In genomic region chr12:100529651-100530050, GRCm38 (mm10) we compare ENCODE assay signal across 9 mouse cellular contexts. TPM values are rescaled to one million over a fixed set of nuclear protein-coding genes. Genes with fewer than 3 reads are reported as not detected.
DNase-seq lines count a peak whose midpoint lies in the region; ATAC-seq and TF ChIP-seq lines count a peak whose summit lies in the region.
"Had no signal": no experiment of that assay in that cellular context is flagged by ENCODE, and none has a peak within 500 bp of the region (broad histone marks: within the 10 kb centered on the region; RNA-seq: fewer than 3 reads in every experiment).

No protein-coding gene starts in this region.

- H3K9ac ChIP-seq in heart, embryonic 14.5 days (ENCODE audit: low read length) = no peak overlapping the region
- no peak overlapping the region for H3K9ac ChIP-seq in midbrain, embryonic 13.5 days (replicated peaks)
- H3K9ac ChIP-seq: intestine, embryonic 15.5 days; lung, embryonic 15.5 days had no signal

- no peaks in the 10 kb centered on the region for H3K79me2 ChIP-seq in macrophage (ENCODE audit: inconsistent target)

- no peak for ATAC-seq in heart, embryonic 14.5 days (ENCODE audit: insufficient number of reproducible peaks, insufficient read depth, low FRiP score, low read depth)
- no peak for ATAC-seq in midbrain, embryonic 13.5 days

- no peak overlapping the region for H3K4me2 ChIP-seq in heart, embryonic 14.5 days (ENCODE audit: low read length)
- H3K4me2 ChIP-seq in midbrain, embryonic 13.5 days (replicated peaks) = no peak overlapping the region
- H3K4me2 ChIP-seq: lung, embryonic 15.5 days had no signal

- intact Hi-C loops in heart, postnatal 10 days (cut with DNase I) = no loop called here

- H3K27ac ChIP-seq in heart, embryonic 14.5 days (replicated peaks in 1 of 2; ENCODE audit: control insufficient read depth in 1 of 2, insufficient read depth in 1 of 2, low read depth in 2 of 2, low read length in 2 of 2) = peak overlapping the region; percentile 8 to 79; a peak in 3 of 4 replicates
- peak overlapping the region; percentile 79 for H3K27ac ChIP-seq in midbrain, embryonic 10.5 days (replicated peaks)
- H3K27ac ChIP-seq in midbrain, embryonic 13.5 days = no peak overlapping the region
- H3K27ac ChIP-seq in bone marrow macrophage, adult 2 months (ENCODE audit: insufficient read depth, low read depth, low read length) = peak overlapping the region; percentile 33
- H3K27ac ChIP-seq in macrophage = peak overlapping the region; percentile 84
- H3K27ac ChIP-seq: lung, embryonic 15.5 days had no signal

- TF ChIP-seq POLR2A in bone marrow macrophage, adult 2 months (IDR thresholded peaks at IDR 0.05; ENCODE audit: borderline replicate concordance, low read depth, low read length) = no peak

- H3K4me3 ChIP-seq in heart, embryonic 14.5 days (ENCODE audit: control insufficient read depth in 1 of 2, insufficient read depth in 1 of 2, low read depth in 1 of 2, low read length in 2 of 2) = no peak overlapping the region
- no peak overlapping the region for H3K4me3 ChIP-seq in midbrain, embryonic 10.5 days
- no peak overlapping the region for H3K4me3 ChIP-seq in midbrain, embryonic 13.5 days (replicated peaks)
- H3K4me3 ChIP-seq in bone marrow macrophage, adult 2 months (ENCODE audit: insufficient read depth, low read length) = no peak overlapping the region
- H3K4me3 ChIP-seq in macrophage (ENCODE audit: inconsistent target) = no peak overlapping the region
- H3K4me3 ChIP-seq: intestine, embryonic 15.5 days; lung, embryonic 15.5 days had no signal

- no peaks in the 10 kb centered on the region for H3K27me3 ChIP-seq in heart, embryonic 14.5 days (ENCODE audit: control insufficient read depth, insufficient read depth, low read length)
- no peaks in the 10 kb centered on the region for H3K27me3 ChIP-seq in midbrain, embryonic 10.5 days (ENCODE audit: low read depth, poor library complexity, severe bottlenecking)
- H3K27me3 ChIP-seq in midbrain, embryonic 13.5 days = no peaks in the 10 kb centered on the region
- H3K27me3 ChIP-seq: intestine, embryonic 15.5 days; lung, embryonic 15.5 days had no signal

- 72% methylated on average over 5 of the region's 5 CpGs for WGBS in heart, embryonic 14.5 days
- WGBS in midbrain, embryonic 10.5 days = 80% methylated on average over 5 of the region's 5 CpGs
- 80% methylated on average over 5 of the region's 5 CpGs for WGBS in midbrain, embryonic 13.5 days
- 100% methylated on average over 5 of the region's 5 CpGs for WGBS in macrophage (ENCODE audit: missing documents)

- H3K4me1 ChIP-seq in heart, embryonic 14.5 days (ENCODE audit: control insufficient read depth in 2 of 2, insufficient read depth in 2 of 2, low read length in 2 of 2) = peaks cover 30 to 43% of the 10 kb centered on the region in 2 experiments
- peaks cover 50% of the 10 kb centered on the region for H3K4me1 ChIP-seq in midbrain, embryonic 10.5 days
- peaks cover 29% of the 10 kb centered on the region for H3K4me1 ChIP-seq in midbrain, embryonic 13.5 days (replicated peaks)
- H3K4me1 ChIP-seq in bone marrow macrophage, adult 2 months (ENCODE audit: control insufficient read depth, insufficient read depth, low read length) = peaks cover 73% of the 10 kb centered on the region

- H3K36me3 ChIP-seq in heart, embryonic 14.5 days (ENCODE audit: control insufficient read depth, insufficient read depth, low read length) = no peaks in the 10 kb centered on the region
- H3K36me3 ChIP-seq in midbrain, embryonic 10.5 days = no peaks in the 10 kb centered on the region
- no peaks in the 10 kb centered on the region for H3K36me3 ChIP-seq in midbrain, embryonic 13.5 days
- no peaks in the 10 kb centered on the region for H3K36me3 ChIP-seq in macrophage (ENCODE audit: inconsistent target)
- H3K36me3 ChIP-seq: intestine, embryonic 15.5 days; lung, embryonic 15.5 days had no signal

- DNase-seq in heart, postnatal 10 days = no peak
- DNase-seq in midbrain, embryonic 10.5 days (ENCODE audit: low spot score) = peak; percentile 18
- DNase-seq in left cerebral cortex, adult 18-20 months (ENCODE audit: low spot score in 2 of 2) = no peak

- no peaks in the 10 kb centered on the region for H3K9me3 ChIP-seq in heart, embryonic 14.5 days (ENCODE audit: control insufficient read depth, low read length)
- H3K9me3 ChIP-seq in midbrain, embryonic 10.5 days (replicated peaks) = no peaks in the 10 kb centered on the region
- no peaks in the 10 kb centered on the region for H3K9me3 ChIP-seq in midbrain, embryonic 13.5 days
- H3K9me3 ChIP-seq: intestine, embryonic 15.5 days; lung, embryonic 15.5 days had no signal

- no peak for TF ChIP-seq CTCF in bone marrow macrophage, adult 2 months (IDR thresholded peaks at IDR 0.05; ENCODE audit: low read depth, low read length)

RNA-seq across cellular contexts. Expression of gene Ttc7b, which starts 9.0 kb away (rescaled TPM):
- 16.5 and 18.8 TPM in 2 replicates for polyA plus RNA-seq in heart, embryonic 14.5 days (2014; fragmentation: Nextera tagmentation; extraction: Ambion mirVana)
- 10 to 100 TPM; 70.5 to 78.3 TPM for total RNA-seq in heart, postnatal 10 days (2021)
- 5.1 and 5.2 TPM in 2 replicates for polyA plus RNA-seq in midbrain, embryonic 10.5 days (2016; fragmentation: Nextera tagmentation; extraction: Ambion mirVana)
- 5.0 and 6.3 TPM in 2 replicates for polyA plus RNA-seq in midbrain, embryonic 13.5 days (2015; fragmentation: Nextera tagmentation; extraction: Ambion mirVana)
- 18.8 and 19.4 TPM in 2 replicates for polyA plus RNA-seq in bone marrow macrophage, adult 2 months (2012; ENCODE audit: insufficient read depth, insufficient read length, missing spikeins)
- 100 to 1,000 TPM in 17 of 26 experiments, 10 to 100 TPM in 9; 75.1 to 195 (median 117) TPM for total RNA-seq in macrophage (2018; cell fraction: chromatin; rRNA removed)
- 10 to 100 TPM; 21.3 to 44.4 (median 32.3) TPM for total RNA-seq in macrophage (2018; cell fraction: cytosol; rRNA removed)
- total RNA-seq in macrophage (2018; cell fraction: nucleus; rRNA removed) = 100 to 1,000 TPM in 5 of 26 experiments, 10 to 100 TPM in 21; 40.5 to 130 (median 63.7) TPM
- 21.7 to 32.3 TPM (median 29.4 TPM) in 3 replicates for polyA plus RNA-seq in macrophage (2018)
- 100 to 1,000 TPM; 220 to 240 TPM for total RNA-seq in left cerebral cortex, adult 18-20 months (2021)
